Mouse (Mus musculus) midbrain, postnatal 0 days (tissue): ENCODE measurements around the gene Ccdc62. TPM values are rescaled to one million over a fixed set of nuclear protein-coding genes. Genes with fewer than 3 reads are reported as not detected.
A peak's percentile ranks its signal among the peaks of the same experiment; 100 is the strongest.

ENCODE experiments used
- ATAC-seq: fragments of 200-750 bp; cut with Nextera tagmentation; 2 replicates; pipeline ENCODE4 v1.8.0; 2017; ENCODE audit warnings: moderate number of reproducible peaks, mild to moderate bottlenecking, moderate TSS enrichment, moderate library complexity; ENCODE audit not compliant: low FRiP score
- DNase-seq: peaks from one replicate; pipeline ENCODE4 v3.0.0-alpha.2; 2015; ENCODE audit warnings: low spot score
- H3K27ac ChIP-seq: fragments of 300-500 bp; sonication (generic); 2 replicates; pipeline ENCODE4 v1.5.1; 2014; ENCODE audit warnings: low read depth, mild to moderate bottlenecking, low read length, mixed read lengths
- H3K27me3 ChIP-seq: fragments of 300-500 bp; sonication (generic); 2 replicates; pipeline ENCODE4 v1.6.1; 2014; ENCODE audit warnings: low read length, control low read depth, mixed read lengths; ENCODE audit not compliant: insufficient read depth
- H3K36me3 ChIP-seq: fragments of 300-500 bp; sonication (generic); 2 replicates; pipeline ENCODE4 v1.6.1; 2014; ENCODE audit warnings: low read length, control low read depth, mixed read lengths; ENCODE audit not compliant: insufficient read depth
- H3K4me1 ChIP-seq: fragments of 300-500 bp; sonication (generic); 2 replicates; pipeline ENCODE4 v1.6.1; 2014; ENCODE audit warnings: mild to moderate bottlenecking, control low read depth, antibody characterized with exemption, low read length, mixed read lengths; ENCODE audit not compliant: insufficient read depth
- H3K4me2 ChIP-seq: fragments of 300-500 bp; sonication (generic); 2 replicates; pipeline ENCODE4 v1.6.1; 2014; ENCODE audit warnings: low read depth, mild to moderate bottlenecking, low read length, mixed read lengths; ENCODE audit not compliant: poor library complexity, severe bottlenecking
- H3K4me3 ChIP-seq: fragments of 300-500 bp; sonication (generic); 2 replicates; pipeline ENCODE4 v1.5.1; 2014; ENCODE audit warnings: low read depth, mild to moderate bottlenecking, low read length, moderate library complexity
- H3K9ac ChIP-seq: fragments of 300-500 bp; sonication (generic); replicated peaks from 2 replicates; pipeline ENCODE4 v1.6.1; 2014; ENCODE audit warnings: mild to moderate bottlenecking, low read length, moderate library complexity, mixed read lengths; ENCODE audit not compliant: poor library complexity, severe bottlenecking
- H3K9me3 ChIP-seq: fragments of 300-500 bp; sonication (generic); 2 replicates; pipeline ENCODE4 v1.6.1; 2016; ENCODE audit warnings: low read length, control low read depth
- CTCF ChIP-seq: IDR thresholded peaks from 2 replicates; pipeline ENCODE4 v1.5.1; 2016; ENCODE audit warnings: antibody characterized with exemption, mild to moderate bottlenecking
- WGBS: fragments of 180-500 bp; shearing (Covaris S2); extraction: QIAGEN DNeasy Blood & Tissue Kit; methylation state at CpG from one replicate; pipeline ENCODE4 v1.1.7; 2014; 5-methylcytosine and 5-hydroxymethylcytosine counted together
- polyA plus RNA-seq: library from polyadenylated mRNA; unstranded; fragments of >200 nt; fragmentation: Nextera tagmentation; extraction: Ambion mirVana; gene quantifications from 2 replicates; pipeline ENCODE4 v1.2.1, GENCODE M21; 2015
- total RNA-seq: library from RNA; depleted of rRNA; stranded (reverse); fragments of >200 nt; gene quantifications from 2 replicates; pipeline ENCODE4 v1.2.3, GENCODE M21; 2014

The Ccdc62 gene
- total and polyA plus RNA-seq, 2 experiments from 2014 or later: 0.27 to 2.9 TPM

- Histone ChIP-seq H3K4me2 (no peak overlapping the region), H3K27ac (no peak overlapping the region), H3K9me3 (no peaks in the 10 kb centered on the region), H3K4me1 (no peaks in the 10 kb centered on the region), H3K36me3 (peaks cover 3% of the 10 kb centered on the region; the same call in 1 of the 2 replicates), H3K4me3 (no peak overlapping the region), H3K27me3 (no peaks in the 10 kb centered on the region), H3K9ac (no peak overlapping the region)
- ATAC-seq (0 out of 2 replicates have a peak, but pooled peaks have one; percentile 53), DNase-seq (no peak)
- 81% methylated on average over 9 of the region's 9 CpGs for WGBS
- no peak for TF ChIP-seq CTCF
Measured at GRCm38 (mm10) chr5:123985434-123985833, 55.0 kb downstream of the Ccdc62 start.

GRCm38 (mm10) chr5:123986925-123987324, 56.4 kb downstream of the Ccdc62 start:
- Histone ChIP-seq H3K4me2 (no peak overlapping the region), H3K4me1 (no peaks in the 10 kb centered on the region), H3K27me3 (no peaks in the 10 kb centered on the region), H3K27ac (no peak overlapping the region), H3K36me3 (peaks cover 3% of the 10 kb centered on the region), H3K4me3 (no peak overlapping the region), H3K9ac (no peak overlapping the region), H3K9me3 (no peaks in the 10 kb centered on the region)
- WGBS: 72% methylated on average over 2 of the region's 2 CpGs
- DNase-seq (no peak), ATAC-seq (no peak)
- no peak for TF ChIP-seq CTCF

- Histone ChIP-seq H3K27me3 (no peaks in the 10 kb centered on the region), H3K27ac (no peak overlapping the region), H3K9ac (no peak overlapping the region), H3K36me3 (peaks cover 3% of the 10 kb centered on the region), H3K4me2 (no peak overlapping the region), H3K4me3 (no peak overlapping the region), H3K4me1 (no peaks in the 10 kb centered on the region), H3K9me3 (no peaks in the 10 kb centered on the region)
- no peak for TF ChIP-seq CTCF
- no peak for DNase-seq
- WGBS: 78% methylated on average over 4 of the region's 4 CpGs
- ATAC-seq: no peak
Measured at GRCm38 (mm10) chr5:123987511-123987910, 57.0 kb downstream of the Ccdc62 start.

- WGBS: 54% methylated on average over 20 of the region's 20 CpGs
Measured at GRCm38 (mm10) chr5:123989941-123990885, 59.7 kb downstream of the Ccdc62 start.

GRCm38 (mm10) chr5:123991321-123991720, 60.8 kb downstream of the Ccdc62 start:
- peaks cover 6% of the 10 kb centered on the region for H3K36me3 ChIP-seq
- DNase-seq (no peak), ATAC-seq (no peak)
- H3K27ac ChIP-seq: no peak overlapping the region
- H3K9me3 ChIP-seq: no peaks in the 10 kb centered on the region
- no peak overlapping the region for H3K4me3 ChIP-seq
- no peak overlapping the region for H3K4me2 ChIP-seq
- 0 out of 2 replicates have a peak overlapping the region, but pooled peaks have one; percentile 19 for H3K9ac ChIP-seq
- no peak for TF ChIP-seq CTCF
- H3K4me1 ChIP-seq: no peaks in the 10 kb centered on the region
- no peaks in the 10 kb centered on the region for H3K27me3 ChIP-seq
- 89% methylated on average over 6 of the region's 6 CpGs for WGBS

More at GRCm38 (mm10) chr5:123989941-123990885, 59.7 kb downstream of the Ccdc62 start:
- no peak overlapping the region for H3K4me2 ChIP-seq
- no peak for TF ChIP-seq CTCF
- H3K4me3 ChIP-seq: no peak overlapping the region
- H3K27ac ChIP-seq: 0 out of 2 replicates have a peak overlapping the region, but pooled peaks have one; percentile 3
- peaks cover 3% of the 10 kb centered on the region for H3K36me3 ChIP-seq
- no peak overlapping the region for H3K9ac ChIP-seq
- no peak for ATAC-seq
- no peaks in the 10 kb centered on the region for H3K27me3 ChIP-seq
- H3K9me3 ChIP-seq: no peaks in the 10 kb centered on the region
- no peaks in the 10 kb centered on the region for H3K4me1 ChIP-seq
- DNase-seq: peak; percentile 66

- ATAC-seq (no peak), DNase-seq (no peak)
- TF ChIP-seq CTCF: no peak
- Histone ChIP-seq H3K4me2 (no peak overlapping the region), H3K4me1 (no peaks in the 10 kb centered on the region), H3K27ac (no peak overlapping the region), H3K36me3 (peaks cover 14% of the 10 kb centered on the region), H3K9ac (no peak overlapping the region), H3K27me3 (no peaks in the 10 kb centered on the region), H3K4me3 (no peak overlapping the region), H3K9me3 (no peaks in the 10 kb centered on the region)
- 77% methylated on average over 10 of the region's 10 CpGs for WGBS
Measured at GRCm38 (mm10) chr5:123992193-123992637, 61.7 kb downstream of the Ccdc62 start.
